Mouse (Mus musculus): ENCODE results near the gene Klhl36.
A peak's percentile ranks its signal among the peaks of the same experiment; 100 is the strongest.

The Klhl36 gene

DNA sequence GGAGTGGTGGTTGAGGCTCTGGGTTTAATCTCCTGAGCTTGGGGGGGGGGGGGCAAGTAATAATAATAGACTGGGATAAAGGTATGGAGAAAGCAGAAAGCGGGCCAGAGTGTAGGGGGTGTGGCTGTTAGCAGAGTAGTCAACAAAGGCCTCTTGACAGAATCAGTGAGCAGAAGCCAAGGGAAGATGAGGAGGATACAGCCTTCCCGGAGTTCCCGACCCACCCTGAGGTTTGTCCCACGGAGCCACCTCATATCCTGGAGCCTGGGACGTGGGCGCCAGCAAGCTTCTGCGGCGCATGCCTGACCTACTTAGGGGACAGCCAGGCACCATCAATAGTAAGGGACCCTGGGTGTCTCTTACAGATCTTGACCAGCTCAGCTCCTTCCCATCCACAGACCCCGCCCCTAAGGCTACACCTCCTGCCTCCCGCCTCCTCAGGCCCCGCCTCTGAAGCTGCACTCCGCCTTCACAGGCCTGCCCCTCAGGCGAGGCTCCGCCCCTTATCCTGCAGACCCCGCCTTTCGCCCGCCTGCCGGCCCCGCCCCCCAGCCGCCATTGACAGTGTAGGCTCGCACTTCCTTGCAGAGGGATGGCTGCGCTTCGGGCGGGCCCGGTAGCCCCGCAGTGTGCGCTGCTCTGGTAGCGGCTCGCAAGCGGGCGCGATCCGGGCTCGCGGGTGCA is at the start of gene Klhl36:
Klhl36 (plus strand) TSS at position 561 of the 684 bp plus-strand sequence.
- DNase-seq = peak; percentile 99

DNA sequence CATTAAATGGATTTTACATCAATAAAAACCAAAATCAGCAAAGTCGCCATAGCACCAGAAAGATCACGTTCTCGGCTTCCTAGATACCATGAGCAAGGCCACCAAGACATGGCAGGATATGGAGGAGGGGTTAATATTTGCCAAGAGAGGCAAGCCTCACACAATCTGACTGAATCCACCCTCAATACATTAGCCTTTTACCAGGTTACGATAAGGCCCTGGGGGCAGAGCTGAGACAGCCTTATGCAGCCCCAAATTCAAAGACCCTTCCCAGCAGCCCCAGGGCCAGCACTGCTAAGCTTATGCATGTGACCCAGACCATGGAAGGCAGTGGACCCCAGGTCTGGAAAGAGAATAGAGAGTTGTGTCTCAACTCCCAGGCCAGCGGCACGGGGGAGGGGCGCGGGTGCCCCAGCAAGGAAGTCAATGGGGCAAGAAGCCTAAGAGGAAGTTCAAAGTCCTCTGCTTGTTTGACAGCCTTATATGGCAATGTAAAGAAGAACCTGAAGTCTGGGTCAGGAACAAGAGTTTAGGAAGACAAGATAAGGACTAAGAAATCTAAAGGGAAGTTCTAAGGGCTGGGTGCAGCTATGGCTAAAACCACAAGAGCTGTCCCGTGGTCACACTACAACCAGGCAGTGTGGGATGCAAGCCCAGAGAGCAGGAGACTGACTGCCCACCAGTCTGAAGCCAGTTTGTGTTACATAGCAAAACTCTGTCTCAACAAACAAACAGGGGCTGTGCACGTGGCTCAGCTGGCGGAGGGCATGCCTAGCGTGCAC is 49.2 kb upstream of the Klhl36 start:
- DNase-seq = peak; percentile 80 to 82

DNA sequence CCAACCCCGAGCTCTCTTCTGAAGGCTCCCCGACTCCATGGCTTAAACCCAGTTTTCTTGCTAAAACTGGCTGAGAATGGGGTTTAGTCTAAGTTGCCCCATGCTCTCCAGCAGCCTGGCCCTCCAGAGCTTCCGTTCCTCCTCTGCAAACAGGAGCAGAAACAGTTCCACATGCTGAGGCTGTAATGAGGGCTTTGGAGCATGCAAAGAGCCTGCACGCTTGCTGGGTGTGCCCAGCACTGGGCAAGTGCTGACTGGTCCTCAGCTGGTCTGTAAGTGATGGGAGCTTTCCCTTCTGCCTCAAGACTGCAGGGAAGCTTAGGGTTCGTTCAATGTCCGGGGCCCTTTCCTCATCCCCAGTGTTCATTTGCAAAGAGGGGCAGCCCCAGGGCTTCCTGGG is 45.8 kb upstream of the Klhl36 start:
- DNase-seq = peak; percentile 36 to 40

DNA sequence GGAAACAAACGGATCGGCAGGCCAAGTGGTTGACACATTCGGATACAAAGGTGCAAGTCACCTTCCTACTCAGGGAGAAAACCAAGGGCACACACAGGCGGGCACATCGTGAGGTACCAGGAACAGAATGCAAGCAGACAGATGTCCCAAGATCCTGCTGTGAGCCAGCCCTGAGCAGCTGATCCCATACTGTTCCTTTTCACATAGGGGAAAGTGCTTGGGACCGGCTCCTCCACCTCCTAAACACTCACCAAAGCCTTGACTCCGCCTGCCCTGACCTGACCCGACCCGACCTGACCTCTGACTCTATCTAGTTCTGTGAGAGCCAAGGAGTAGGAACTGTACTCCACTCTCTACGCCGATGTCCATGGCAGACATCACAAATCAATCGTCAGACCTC is 44.6 kb upstream of the Klhl36 start:
- no peak for DNase-seq

DNA sequence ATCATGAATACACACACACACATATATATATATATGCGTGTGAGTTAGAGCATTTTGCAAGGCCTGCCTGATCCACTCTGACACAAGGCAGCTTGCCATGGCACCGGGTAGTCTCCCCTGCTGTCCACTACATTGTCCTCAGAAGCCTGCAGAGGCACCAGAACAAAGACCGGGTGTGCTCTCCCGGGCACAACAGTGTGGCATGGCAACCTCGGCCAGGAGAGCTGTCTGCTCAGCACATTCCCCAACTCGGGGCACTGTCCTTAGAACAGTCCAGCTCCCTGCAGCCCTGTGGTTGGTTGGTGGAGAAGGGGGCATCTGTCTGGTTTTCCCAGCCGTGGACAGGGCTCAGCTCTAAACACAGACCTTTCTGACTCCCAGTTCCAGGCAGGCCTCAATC is 42.8 kb upstream of the Klhl36 start:
- DNase-seq = no peak

DNA sequence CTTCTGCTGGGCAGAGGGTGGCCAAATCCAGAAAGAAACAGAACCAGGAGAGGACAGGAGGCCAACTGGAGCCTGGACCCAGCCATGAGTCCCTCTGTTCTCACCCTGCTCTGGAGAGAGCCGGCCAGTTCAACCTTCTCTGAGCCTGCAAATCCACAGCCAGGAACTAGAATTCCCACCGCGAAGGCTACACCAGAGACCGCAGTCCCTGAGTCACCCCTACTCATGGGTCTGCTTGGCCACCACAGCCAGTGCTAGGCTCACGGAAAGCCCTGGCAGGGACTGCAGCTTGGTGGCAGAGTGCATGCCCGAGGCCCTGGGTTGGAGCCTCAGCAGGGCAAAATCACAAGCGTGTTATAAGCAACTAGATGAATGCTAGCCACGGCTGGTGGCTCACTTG is 42.1 kb upstream of the Klhl36 start:
- no peak for DNase-seq

DNA sequence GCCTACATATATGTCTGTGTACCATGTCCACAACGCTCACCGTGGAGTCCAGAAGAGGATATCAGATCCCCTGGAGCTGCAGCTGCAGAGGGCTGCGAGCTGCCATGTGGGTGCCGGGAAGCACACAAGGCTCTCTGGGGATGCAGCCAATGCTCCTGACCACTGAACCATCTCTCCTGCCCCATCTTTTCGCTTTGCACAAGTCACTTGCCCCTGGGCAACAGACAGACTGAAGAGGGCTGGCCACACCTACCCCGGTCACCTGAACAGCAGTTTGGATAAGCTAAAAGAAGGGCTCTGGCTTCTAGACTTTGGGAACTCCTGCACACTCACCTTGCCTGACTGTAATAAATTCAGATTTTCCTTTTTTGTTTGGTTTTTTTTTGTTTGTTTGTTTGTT is 40.4 kb upstream of the Klhl36 start:
- no peak for DNase-seq

DNA sequence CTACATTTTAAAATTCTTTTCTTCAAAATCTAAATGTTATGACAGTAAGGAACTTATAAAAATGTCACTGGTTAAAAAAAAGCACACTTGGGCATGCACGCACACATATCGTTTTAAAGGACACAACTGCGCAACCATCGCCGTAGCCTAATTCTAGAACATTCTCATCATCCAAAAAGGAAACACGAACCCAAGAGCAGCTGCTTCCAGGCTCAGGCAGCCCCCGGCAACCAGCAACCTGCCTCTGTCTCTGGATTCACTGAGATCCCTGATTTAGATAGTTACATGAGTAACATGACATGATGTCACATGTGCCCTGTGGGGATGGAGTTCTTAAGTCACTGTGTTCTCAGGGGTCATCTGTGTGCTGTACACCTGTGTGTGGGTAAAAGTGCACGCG is 38.8 kb upstream of the Klhl36 start:
- no peak for DNase-seq

DNA sequence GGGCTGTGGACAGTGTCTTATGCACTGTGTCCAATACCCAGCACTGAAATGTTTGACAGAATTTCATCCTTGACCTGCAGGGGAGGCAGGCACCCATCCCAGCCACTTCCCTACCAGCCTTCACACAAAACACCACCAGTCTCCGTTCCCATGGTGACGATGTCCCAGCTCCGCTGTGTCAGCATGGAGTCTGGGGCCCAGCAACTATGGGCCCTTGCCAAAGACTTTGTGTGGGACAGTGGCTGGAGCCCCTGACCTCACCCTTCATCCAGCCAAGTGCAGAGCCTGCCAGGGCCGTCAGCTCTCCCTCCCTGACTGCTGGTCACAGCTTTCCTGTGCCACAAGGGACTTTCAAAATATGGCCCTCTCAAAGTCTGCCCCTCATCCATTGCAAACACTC is 38.0 kb upstream of the Klhl36 start:
- DNase-seq = no peak

DNA sequence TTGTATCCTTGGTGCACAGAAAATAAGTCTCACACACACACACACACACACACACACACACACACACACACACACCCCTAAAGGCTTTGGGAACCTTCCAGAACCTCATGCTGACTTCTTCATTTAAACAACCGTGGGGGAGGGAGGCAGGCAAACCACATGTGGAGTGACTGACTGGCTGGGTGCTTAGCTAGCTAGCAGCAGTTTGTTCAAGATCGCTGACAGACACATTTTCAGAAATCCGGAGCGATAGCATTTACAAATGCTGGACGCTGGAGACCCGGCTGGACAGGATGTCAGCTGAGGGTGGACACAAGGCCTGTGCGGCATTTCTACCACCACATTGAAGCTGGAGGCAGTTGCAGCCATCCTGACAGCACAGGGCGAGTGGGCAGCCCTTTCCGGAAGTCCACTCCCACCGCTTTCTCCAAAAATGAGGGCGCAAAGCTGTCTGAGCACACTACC is 37.2 kb upstream of the Klhl36 start:
- DNase-seq = peak in 1 of 2 experiments; percentile 26

DNA sequence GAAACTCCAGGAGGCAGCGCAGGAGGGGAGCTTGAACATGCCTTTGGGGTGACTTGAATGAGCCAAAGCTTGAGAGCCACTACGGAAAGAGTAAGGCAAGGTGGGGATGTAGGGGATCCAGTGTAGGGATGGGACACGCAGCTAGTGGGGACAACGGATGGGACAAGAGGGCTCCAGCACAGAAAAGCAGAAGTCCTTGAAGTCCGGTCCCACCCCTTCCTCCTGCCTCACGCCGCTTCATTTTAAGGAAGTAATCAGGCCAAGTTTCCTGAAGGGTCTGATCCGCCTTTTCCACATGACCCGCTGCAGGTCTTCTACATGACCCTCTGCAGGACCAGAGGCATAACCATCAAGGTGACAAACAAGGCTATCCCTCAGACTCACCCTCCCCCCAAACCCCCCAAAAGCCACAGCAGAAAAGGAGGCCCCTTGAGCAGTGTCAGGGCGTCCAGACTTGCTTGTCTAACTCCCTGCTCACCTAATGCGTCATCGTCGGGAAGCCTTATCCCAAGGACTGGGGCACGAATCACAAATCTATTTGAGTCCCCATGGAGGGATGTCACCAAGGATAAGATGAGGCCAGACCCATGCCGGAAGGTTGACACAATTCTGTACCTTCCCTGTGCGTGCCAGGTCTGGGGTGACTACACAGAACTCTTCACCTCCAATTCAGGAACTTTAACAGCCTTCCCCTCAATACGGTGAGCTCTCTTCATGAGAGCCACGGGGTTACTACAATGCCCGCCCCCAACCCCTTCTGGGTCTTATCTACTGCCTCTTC is 35.9 kb upstream of the Klhl36 start:
- peak; percentile 57 to 59 for DNase-seq

DNA sequence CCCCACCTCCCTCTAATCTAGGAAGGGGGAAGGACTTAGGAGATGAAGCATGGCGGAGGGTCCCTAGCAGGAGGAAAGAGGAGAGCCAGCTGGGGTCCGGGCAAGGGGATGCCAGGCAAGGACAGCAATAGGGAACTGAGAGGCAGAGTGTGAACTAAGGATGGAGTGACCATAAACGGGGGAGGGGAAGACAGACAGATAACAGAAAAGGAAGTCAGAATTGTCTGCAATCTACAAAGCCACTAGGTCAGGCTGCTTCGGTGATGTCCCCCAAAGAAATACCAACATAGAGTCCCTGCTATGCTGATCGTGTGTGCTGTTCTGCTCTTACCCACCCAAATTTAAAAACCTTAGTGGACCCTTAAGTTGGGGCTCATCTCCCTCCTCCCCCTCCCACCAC is 35.1 kb upstream of the Klhl36 start:
- peak in 1 of 2 experiments; percentile 40 for DNase-seq

DNA sequence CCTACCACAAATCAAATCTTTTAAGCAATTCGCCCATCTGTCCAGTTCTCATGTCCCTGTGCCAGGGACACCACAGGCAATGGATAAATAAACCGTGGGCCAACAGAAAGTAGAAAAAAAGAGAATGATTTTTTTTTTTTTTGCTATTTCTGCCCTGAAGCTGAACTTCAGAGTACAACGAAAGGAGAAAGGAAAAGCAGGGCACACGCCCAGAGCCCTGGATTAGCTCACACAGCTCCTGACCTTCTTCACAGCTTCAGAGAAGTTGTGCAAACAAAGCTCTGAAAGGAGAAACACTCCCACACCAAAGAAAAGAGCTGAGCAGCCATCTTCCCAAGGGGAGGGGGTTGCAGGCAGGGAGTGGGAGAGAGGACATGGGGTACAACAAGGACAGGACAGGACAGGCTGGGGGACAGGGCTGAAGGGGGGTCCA is 34.3 kb upstream of the Klhl36 start:
- DNase-seq = no peak

DNA sequence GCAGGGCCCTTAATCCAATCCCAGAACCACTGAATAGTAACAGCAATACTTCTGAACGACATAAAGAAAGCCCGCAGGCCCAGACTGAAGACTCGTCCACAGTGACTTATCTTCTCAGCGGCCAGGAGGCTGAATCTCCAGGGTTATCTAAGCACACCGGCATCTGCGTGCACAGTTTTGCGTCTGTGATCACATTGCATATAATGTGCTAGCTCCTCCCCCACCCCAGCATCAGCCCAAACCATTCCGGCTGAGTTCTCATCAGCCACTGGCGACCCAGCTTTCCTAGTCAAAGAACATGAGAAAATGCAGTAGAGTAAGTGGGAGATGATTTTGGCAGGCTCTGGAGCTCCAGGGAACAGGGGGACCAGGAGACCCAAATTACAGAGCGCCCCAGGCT is 33.1 kb upstream of the Klhl36 start:
- no peak for DNase-seq

DNA sequence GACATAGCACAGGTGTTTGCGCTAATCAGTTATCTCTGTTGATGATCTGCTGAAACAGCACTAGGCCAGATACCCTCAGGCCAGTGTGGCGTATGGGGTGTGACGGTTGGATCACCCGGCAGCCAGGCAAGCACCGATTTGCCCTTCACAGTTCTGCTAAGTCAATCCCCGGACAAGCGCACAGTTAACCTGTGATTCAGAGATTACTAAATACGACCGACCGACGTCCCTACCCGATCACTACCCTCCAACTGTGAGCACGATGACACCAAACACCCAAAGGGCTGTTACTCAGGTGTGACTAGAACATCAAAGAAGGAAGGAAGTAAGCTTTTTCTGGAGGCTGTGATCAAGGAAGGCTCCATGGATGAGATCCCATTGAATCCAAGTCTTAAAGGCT is 32.6 kb upstream of the Klhl36 start:
- no peak for DNase-seq

DNA sequence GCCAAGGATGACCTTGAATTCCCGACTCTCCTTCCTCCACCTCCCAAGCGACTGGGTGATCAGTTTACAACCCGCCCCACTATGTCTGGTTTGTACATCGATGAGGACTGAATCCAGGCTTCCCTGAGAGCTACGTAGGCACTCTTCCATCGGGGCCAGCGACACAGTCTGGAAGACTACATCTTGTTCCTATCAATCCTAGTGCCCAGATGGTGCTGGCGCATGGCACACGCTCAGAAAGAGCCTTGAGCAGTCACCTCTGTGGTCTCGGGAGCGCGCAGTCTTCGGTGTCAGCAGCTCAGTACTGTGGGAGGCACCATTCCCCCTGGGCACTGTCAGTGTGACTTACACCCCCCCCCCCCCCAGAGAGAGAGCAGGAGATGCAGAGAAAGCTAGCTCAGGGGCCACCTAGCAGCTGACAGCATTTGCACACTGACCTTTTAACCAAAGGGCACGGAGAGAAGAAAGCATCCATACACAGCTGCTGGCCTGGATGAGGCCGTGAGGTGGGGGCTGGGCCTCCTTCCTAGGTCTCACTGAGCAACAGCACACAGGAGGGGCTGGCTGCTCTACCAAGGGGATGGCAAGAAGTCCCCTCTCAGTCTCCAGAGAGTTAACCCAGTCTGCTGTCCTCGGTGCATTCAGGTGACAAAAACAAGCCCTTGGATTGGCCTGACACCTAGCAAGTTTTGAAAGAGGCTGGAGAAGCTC is 32.0 kb upstream of the Klhl36 start:
- no peak for DNase-seq

DNA sequence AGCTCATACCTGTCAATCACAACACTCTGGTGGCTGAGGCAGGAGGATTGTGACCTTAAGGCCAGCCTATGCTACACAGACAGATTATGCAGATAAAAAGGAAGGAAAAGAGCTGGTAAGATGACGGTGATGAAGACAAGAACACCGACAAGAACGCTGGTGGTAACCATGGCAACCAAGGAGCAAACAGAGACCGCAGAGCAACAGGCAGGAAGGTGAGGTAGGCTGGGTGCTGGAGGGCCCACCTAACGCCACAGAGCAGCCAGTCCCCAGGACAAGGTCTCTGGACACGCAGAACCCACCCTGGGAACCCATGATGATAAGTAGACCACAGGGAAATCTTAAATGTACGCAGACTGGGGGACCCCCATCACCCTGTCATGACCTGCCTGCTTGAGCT is 31.5 kb upstream of the Klhl36 start:
- peak; percentile 74 to 77 for DNase-seq

DNA sequence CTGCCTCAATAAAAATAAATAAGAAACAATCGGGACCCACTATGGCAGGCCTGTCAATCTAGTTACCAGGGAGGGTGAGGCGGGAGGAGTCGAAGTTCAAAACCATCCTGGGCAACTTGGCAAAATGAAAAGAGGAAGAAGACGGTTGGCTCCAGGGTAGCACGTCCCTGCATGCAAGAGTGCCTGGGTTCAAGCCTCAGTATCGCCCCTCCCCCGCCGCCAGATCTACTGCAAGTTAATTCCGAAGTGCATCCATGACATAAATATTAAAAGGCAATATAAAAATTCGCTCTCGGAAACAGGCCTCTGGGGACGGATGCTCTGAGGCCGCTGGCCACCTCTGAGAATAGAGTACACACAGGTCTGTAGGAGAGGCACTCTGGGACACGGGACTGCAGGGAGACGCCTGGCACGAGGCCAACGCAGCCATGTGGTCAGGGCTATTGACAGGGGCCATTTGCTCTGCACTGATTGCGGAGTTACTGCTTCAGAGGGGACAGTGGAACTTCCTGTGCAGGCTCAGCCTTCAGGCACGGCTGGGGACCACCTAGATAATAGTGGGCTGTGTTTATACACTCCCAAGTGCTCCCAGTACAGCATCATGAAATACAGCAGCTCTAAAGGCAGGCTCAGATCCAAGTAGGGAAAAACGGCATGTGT is 30.6 kb upstream of the Klhl36 start:
- peak; percentile 60 to 70 for DNase-seq

DNA sequence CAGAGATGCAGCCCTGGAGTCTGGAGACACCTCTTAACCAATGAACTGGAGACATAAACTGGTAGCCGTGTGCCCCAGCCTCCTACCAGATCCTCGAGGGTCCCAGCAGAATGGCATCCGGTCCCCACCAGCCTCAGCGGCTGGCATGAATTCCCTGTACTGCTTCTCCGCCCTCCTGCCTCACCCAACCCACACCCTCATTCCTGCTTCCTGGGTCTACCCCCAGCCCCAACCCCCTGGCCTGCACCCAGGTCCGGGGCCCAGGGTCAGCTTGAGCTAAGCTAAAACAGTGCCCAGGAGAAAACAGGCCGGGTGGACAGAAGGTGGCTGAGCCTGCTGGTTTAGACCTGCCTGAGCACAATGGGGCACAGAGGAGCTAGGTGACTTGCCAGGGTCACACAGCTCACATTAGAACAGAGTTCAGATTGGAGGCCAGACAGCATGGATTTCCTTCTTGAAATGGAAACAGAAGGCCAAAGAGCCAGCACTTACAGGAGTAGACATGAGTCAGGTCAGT is 29.9 kb upstream of the Klhl36 start:
- DNase-seq = no peak

DNA sequence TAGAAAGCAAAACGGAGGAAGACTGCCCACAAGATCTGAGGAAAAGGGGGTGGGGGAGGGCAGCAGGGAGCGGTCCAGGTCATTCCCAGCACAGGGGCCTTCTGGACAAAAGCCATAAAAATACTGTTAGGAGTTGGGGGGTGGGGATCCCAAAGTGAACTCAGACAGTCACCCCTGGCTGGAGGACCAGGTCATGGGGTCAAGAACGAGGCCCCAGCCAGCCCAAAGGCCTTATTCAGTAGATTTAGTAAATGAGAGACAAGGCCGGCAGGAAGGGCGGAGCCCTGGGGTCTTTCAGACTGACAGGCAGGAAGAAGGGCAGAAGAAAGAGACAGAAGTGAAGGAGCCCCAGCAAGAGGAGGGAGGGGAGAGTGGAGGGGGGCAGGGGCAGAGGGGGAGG is 29.1 kb upstream of the Klhl36 start:
- no peak for DNase-seq

DNA sequence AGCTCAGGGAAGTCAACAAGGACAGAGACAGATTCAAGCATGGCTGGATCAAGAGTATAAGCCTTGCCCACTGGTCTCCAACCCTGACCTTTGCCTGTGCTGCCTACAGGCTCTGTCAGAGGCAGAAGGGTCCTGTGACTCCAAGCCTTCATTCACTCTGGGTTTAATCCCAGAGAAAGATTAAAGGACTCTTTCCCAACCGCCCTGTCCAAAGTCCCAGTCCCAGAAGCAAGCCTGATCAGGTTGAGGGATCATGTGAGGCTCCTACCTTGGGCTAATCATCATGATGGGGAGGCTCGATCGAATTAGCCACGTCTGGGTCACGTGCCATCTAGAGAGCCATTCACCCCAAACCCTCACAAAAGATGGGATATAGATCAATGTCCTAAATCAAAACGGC is 27.4 kb upstream of the Klhl36 start:
- no peak for DNase-seq

DNA sequence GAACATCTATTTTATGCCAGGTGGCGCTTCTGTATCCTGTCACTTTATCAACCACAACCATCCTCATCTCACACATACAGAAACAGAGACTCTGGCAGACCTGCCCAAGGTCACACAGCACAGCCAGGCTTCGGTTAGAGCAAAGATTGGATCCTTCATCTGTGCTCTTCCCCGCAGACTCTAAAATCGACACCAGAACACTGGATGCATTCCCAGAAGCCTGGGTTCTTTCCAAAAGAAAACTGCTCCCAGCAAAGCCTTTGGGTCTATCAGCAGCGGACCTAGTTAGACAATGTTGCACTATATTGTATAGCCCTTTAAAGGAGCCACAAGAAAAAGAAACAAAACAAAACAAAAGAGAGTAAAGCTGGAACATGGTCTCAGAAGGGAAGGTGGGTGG is 26.8 kb upstream of the Klhl36 start:
- no peak for DNase-seq

Data from B cell, adult 2 months (primary cell).